Mouse (Mus musculus): Measurements from ENCODE around the gene Eepd1. TPM values are rescaled to one million over a fixed set of nuclear protein-coding genes. Genes with fewer than 3 reads are reported as not detected.

The Eepd1 gene
- polyA plus RNA-seq, 1 experiment from 2014 or later = 6.9 TPM

GRCm38 (mm10) chr9:25496196-25496595, 14.8 kb downstream of the Eepd1 start:
- no peak for ATAC-seq (ENCODE audit: low FRiP score, low TSS enrichment)
- Histone ChIP-seq H3K27ac (replicated peaks; ENCODE audit: low read depth, low read length) (no peak overlapping the region), H3K9me3 (ENCODE audit: control insufficient read depth, low read length) (no peaks in the 10 kb centered on the region), H3K9ac (replicated peaks; ENCODE audit: low read length) (no peak overlapping the region), H3K27me3 (ENCODE audit: control insufficient read depth, insufficient read depth, low read length) (no peaks in the 10 kb centered on the region), H3K4me1 (ENCODE audit: control insufficient read depth, insufficient read depth, low read length) (no peaks in the 10 kb centered on the region), H3K36me3 (ENCODE audit: control insufficient read depth, insufficient read depth, low read length) (no peaks in the 10 kb centered on the region), H3K4me3 (replicated peaks; ENCODE audit: low read depth, low read length) (no peak overlapping the region), H3K4me2 (ENCODE audit: low read length) (no peak overlapping the region)
- 87% methylated on average over 4 of the region's 4 CpGs for WGBS
- DNase-seq = no peak

- Histone ChIP-seq H3K9me3 (ENCODE audit: control insufficient read depth, low read length) (no peaks in the 10 kb centered on the region), H3K4me2 (ENCODE audit: low read length) (no peak overlapping the region), H3K36me3 (ENCODE audit: control insufficient read depth, insufficient read depth, low read length) (no peaks in the 10 kb centered on the region), H3K27ac (replicated peaks; ENCODE audit: low read depth, low read length) (no peak overlapping the region), H3K9ac (replicated peaks; ENCODE audit: low read length) (no peak overlapping the region), H3K4me3 (replicated peaks; ENCODE audit: low read depth, low read length) (no peak overlapping the region), H3K4me1 (ENCODE audit: control insufficient read depth, insufficient read depth, low read length) (no peaks in the 10 kb centered on the region), H3K27me3 (ENCODE audit: control insufficient read depth, insufficient read depth, low read length) (no peaks in the 10 kb centered on the region)
- WGBS = 91% methylated on average over 2 of the region's 2 CpGs
- DNase-seq (no peak), ATAC-seq (ENCODE audit: low FRiP score, low TSS enrichment) (no peak)
Observed at GRCm38 (mm10) chr9:25496703-25497102, 15.4 kb downstream of the Eepd1 start.

DNA sequence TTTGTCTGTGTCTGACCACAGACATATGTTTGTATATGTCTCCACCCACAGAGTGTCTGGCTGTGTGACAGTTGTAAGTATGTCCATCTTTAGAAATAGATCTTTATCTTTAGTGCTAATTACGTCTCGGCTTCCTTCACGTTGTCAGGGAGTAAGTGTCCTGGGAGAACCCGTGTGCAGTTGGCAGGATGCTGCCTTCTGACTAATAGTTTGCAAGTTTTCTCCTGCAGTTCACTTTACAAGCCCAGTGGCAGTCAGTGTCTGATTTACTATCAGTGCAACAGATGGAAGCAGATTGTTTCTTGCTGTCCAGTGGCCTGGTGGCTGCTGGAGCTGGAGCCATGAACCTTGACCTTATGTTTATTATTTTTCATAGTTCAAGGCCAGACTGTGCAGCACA, 17.4 kb downstream of the Eepd1 start:
- DNase-seq (no peak), ATAC-seq (ENCODE audit: low FRiP score, low TSS enrichment) (no peak)
- H3K9me3 ChIP-seq (ENCODE audit: control insufficient read depth, low read length) = no peaks in the 10 kb centered on the region
- no peaks in the 10 kb centered on the region for H3K27me3 ChIP-seq (ENCODE audit: control insufficient read depth, insufficient read depth, low read length)
- H3K4me1 ChIP-seq (ENCODE audit: control insufficient read depth, insufficient read depth, low read length) = no peaks in the 10 kb centered on the region
- WGBS = 90% methylated on average over 4 of the region's 4 CpGs
- no peak overlapping the region for H3K27ac ChIP-seq (replicated peaks; ENCODE audit: low read depth, low read length)
- H3K4me3 ChIP-seq (replicated peaks; ENCODE audit: low read depth, low read length) = no peak overlapping the region
- no peak overlapping the region for H3K4me2 ChIP-seq (ENCODE audit: low read length)
- no peaks in the 10 kb centered on the region for H3K36me3 ChIP-seq (ENCODE audit: control insufficient read depth, insufficient read depth, low read length)
- no peak overlapping the region for H3K9ac ChIP-seq (replicated peaks; ENCODE audit: low read length)

DNA sequence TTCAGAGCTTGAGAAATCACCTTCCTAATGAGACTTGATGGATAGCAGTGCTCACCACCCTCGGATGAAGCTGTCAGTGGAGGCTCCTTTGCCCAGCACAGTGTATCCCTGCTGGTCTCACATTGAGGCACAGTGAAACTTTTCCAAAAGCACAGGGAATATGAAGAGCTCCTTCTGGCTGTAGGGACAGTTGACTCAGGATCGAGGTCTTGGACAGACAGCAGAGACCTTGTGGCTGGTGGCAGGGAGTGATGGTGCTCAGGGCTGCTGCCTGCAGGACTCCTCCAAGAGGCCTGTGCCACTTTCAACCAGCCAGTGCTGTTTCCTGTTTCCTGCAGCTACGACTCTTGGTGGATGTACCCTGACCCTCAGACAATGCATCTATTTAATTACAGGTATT, 18.0 kb downstream of the Eepd1 start:
- DNase-seq = no peak
- no peaks in the 10 kb centered on the region for H3K4me1 ChIP-seq (ENCODE audit: control insufficient read depth, insufficient read depth, low read length)
- 79% methylated on average over 3 of the region's 3 CpGs for WGBS

GRCm38 (mm10) chr9:25500031-25500430, 18.7 kb downstream of the Eepd1 start:
- Histone ChIP-seq H3K4me1 (ENCODE audit: control insufficient read depth, insufficient read depth, low read length) (no peaks in the 10 kb centered on the region), H3K4me2 (ENCODE audit: low read length) (no peak overlapping the region), H3K9me3 (ENCODE audit: control insufficient read depth, low read length) (no peaks in the 10 kb centered on the region), H3K4me3 (replicated peaks; ENCODE audit: low read depth, low read length) (no peak overlapping the region), H3K9ac (replicated peaks; ENCODE audit: low read length) (no peak overlapping the region), H3K27ac (replicated peaks; ENCODE audit: low read depth, low read length) (no peak overlapping the region), H3K27me3 (ENCODE audit: control insufficient read depth, insufficient read depth, low read length) (no peaks in the 10 kb centered on the region), H3K36me3 (ENCODE audit: control insufficient read depth, insufficient read depth, low read length) (no peaks in the 10 kb centered on the region)
- WGBS = 89% methylated on average over 2 of the region's 2 CpGs
- DNase-seq = no peak
- no peak for ATAC-seq (ENCODE audit: low FRiP score, low TSS enrichment)

More for the DNA sequence above, 18.0 kb downstream of the Eepd1 start:
- Histone ChIP-seq H3K36me3 (ENCODE audit: control insufficient read depth, insufficient read depth, low read length) (no peaks in the 10 kb centered on the region), H3K27me3 (ENCODE audit: control insufficient read depth, insufficient read depth, low read length) (no peaks in the 10 kb centered on the region), H3K4me2 (ENCODE audit: low read length) (no peak overlapping the region), H3K9me3 (ENCODE audit: control insufficient read depth, low read length) (no peaks in the 10 kb centered on the region), H3K9ac (replicated peaks; ENCODE audit: low read length) (no peak overlapping the region), H3K4me3 (replicated peaks; ENCODE audit: low read depth, low read length) (no peak overlapping the region), H3K27ac (replicated peaks; ENCODE audit: low read depth, low read length) (no peak overlapping the region)
- ATAC-seq (ENCODE audit: low FRiP score, low TSS enrichment) = no peak

DNA sequence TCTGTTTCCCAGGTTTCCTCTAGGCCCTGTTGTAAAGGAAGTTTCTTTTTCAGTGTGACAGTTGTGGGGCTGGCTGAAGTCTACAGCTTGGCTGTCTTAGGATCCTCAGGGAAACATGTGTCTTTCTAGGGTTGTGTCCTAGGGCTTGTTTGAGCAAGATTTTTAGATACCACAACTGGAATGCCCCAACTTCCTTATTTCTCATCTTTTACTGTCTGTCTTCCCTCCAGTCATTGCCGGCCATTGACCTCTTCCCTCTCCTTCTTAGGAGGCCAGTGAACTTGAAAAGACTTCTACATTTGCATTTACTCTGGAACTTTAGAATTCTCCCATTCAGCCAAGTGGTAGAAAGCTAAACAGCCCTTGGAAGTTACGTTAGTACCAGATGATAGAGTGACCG, 27.5 kb downstream of the Eepd1 start:
- Histone ChIP-seq H3K27me3 (ENCODE audit: control insufficient read depth, insufficient read depth, low read length) (no peaks in the 10 kb centered on the region), H3K4me2 (ENCODE audit: low read length) (no peak overlapping the region), H3K4me1 (ENCODE audit: control insufficient read depth, insufficient read depth, low read length) (no peaks in the 10 kb centered on the region), H3K27ac (replicated peaks; ENCODE audit: low read depth, low read length) (no peak overlapping the region), H3K9me3 (ENCODE audit: control insufficient read depth, low read length) (no peaks in the 10 kb centered on the region), H3K36me3 (ENCODE audit: control insufficient read depth, insufficient read depth, low read length) (no peaks in the 10 kb centered on the region), H3K9ac (replicated peaks; ENCODE audit: low read length) (no peak overlapping the region), H3K4me3 (replicated peaks; ENCODE audit: low read depth, low read length) (no peak overlapping the region)
- WGBS = 92% methylated on average over 3 of the region's 3 CpGs
- no peak for DNase-seq
- ATAC-seq (ENCODE audit: low FRiP score, low TSS enrichment) = no peak

- 86% methylated on average over 11 of the region's 11 CpGs for WGBS
- H3K9ac ChIP-seq (replicated peaks; ENCODE audit: low read length) = no peak overlapping the region
- no peak for DNase-seq
- H3K27ac ChIP-seq (replicated peaks; ENCODE audit: low read depth, low read length) = no peak overlapping the region
- H3K27me3 ChIP-seq (ENCODE audit: control insufficient read depth, insufficient read depth, low read length) = no peaks in the 10 kb centered on the region
- no peak overlapping the region for H3K4me2 ChIP-seq (ENCODE audit: low read length)
- no peaks in the 10 kb centered on the region for H3K4me1 ChIP-seq (ENCODE audit: control insufficient read depth, insufficient read depth, low read length)
- no peaks in the 10 kb centered on the region for H3K9me3 ChIP-seq (ENCODE audit: control insufficient read depth, low read length)
- ATAC-seq (ENCODE audit: low FRiP score, low TSS enrichment) = no peak
- H3K36me3 ChIP-seq (ENCODE audit: control insufficient read depth, insufficient read depth, low read length) = no peaks in the 10 kb centered on the region
- no peak overlapping the region for H3K4me3 ChIP-seq (replicated peaks; ENCODE audit: low read depth, low read length)
Observed at GRCm38 (mm10) chr9:25510572-25510971, 29.2 kb downstream of the Eepd1 start.

DNA sequence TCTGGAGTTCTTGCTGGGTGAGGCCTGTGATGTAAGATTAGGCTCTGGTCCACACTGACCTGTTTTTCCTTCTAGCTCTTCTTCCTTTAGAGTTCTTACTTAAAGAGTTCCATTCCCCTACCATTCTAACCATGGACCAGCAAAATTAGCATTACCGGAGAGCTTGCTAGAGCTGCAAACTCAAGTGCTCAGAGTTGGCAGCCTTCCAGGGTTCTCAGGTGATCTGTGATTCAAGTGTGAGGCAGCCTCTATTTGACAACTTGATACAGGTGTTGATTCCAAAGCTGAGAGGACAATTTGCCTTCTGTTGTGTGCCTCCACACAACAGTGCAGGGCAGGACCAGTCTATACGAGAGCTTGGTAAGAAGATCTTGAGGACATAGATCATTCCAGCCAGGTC, 31.7 kb downstream of the Eepd1 start:
- Histone ChIP-seq H3K4me3 (replicated peaks; ENCODE audit: low read depth, low read length) (no peak overlapping the region), H3K4me1 (ENCODE audit: control insufficient read depth, insufficient read depth, low read length) (no peaks in the 10 kb centered on the region), H3K9me3 (ENCODE audit: control insufficient read depth, low read length) (no peaks in the 10 kb centered on the region), H3K27ac (replicated peaks; ENCODE audit: low read depth, low read length) (no peak overlapping the region), H3K27me3 (ENCODE audit: control insufficient read depth, insufficient read depth, low read length) (no peaks in the 10 kb centered on the region), H3K9ac (replicated peaks; ENCODE audit: low read length) (no peak overlapping the region), H3K4me2 (ENCODE audit: low read length) (no peak overlapping the region), H3K36me3 (ENCODE audit: control insufficient read depth, insufficient read depth, low read length) (no peaks in the 10 kb centered on the region)
- WGBS = 89% methylated on average over 2 of the region's 2 CpGs
- ATAC-seq (ENCODE audit: low FRiP score, low TSS enrichment) = no peak
- DNase-seq = no peak

DNA sequence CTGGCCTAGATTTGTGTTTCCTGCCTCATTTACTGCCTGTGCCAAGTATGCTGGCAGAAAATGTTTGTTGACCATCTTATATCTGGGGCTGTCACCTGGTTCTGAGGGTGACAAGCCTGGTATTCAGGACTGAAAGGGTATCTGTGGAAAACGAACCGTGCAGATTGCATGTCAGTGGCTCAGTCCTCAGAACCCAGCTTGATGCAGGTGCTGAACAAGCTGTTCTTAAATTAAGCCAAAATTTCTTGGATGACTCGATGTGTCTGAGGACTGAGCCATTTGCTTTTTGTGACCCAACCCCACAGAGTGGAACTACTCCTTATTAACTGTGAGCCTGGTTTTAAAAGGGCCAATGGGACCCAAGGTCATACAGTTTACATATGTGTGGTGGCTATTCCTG, 32.2 kb downstream of the Eepd1 start:
- Histone ChIP-seq H3K9ac (replicated peaks; ENCODE audit: low read length) (no peak overlapping the region), H3K4me3 (replicated peaks; ENCODE audit: low read depth, low read length) (no peak overlapping the region), H3K27ac (replicated peaks; ENCODE audit: low read depth, low read length) (no peak overlapping the region), H3K27me3 (ENCODE audit: control insufficient read depth, insufficient read depth, low read length) (no peaks in the 10 kb centered on the region), H3K4me1 (ENCODE audit: control insufficient read depth, insufficient read depth, low read length) (no peaks in the 10 kb centered on the region), H3K4me2 (ENCODE audit: low read length) (no peak overlapping the region), H3K9me3 (ENCODE audit: control insufficient read depth, low read length) (no peaks in the 10 kb centered on the region), H3K36me3 (ENCODE audit: control insufficient read depth, insufficient read depth, low read length) (no peaks in the 10 kb centered on the region)
- ATAC-seq (ENCODE audit: low FRiP score, low TSS enrichment) = no peak
- no peak for DNase-seq
- WGBS = 94% methylated on average over 3 of the region's 3 CpGs
